In genomic region chr1:69242289-69242909, GRCm38 (mm10) we compare ENCODE assay signal across 8 mouse cellular contexts.
DNase-seq lines count a peak whose midpoint lies in the region; ATAC-seq lines count a peak whose summit lies in the region.

No protein-coding gene starts in this region.

- no peaks in the 10 kb centered on the region for H3K36me3 ChIP-seq in heart, embryonic 14.5 days (ENCODE audit: control insufficient read depth, insufficient read depth, low read length)
- H3K36me3 ChIP-seq in embryonic facial prominence, embryonic 10.5 days (replicated peaks): no peaks in the 10 kb centered on the region
- H3K36me3 ChIP-seq in hindbrain, embryonic 14.5 days (replicated peaks; ENCODE audit: control insufficient read depth, insufficient read depth): no peaks in the 10 kb centered on the region
- H3K36me3 ChIP-seq in midbrain, embryonic 13.5 days: no peaks in the 10 kb centered on the region

- 71% methylated on average over 3 of the region's 3 CpGs for WGBS in heart, embryonic 14.5 days
- 80% methylated on average over 3 of the region's 3 CpGs for WGBS in embryonic facial prominence, embryonic 10.5 days
- WGBS in hindbrain, embryonic 14.5 days: 78% methylated on average over 3 of the region's 3 CpGs
- WGBS in midbrain, embryonic 13.5 days: 77% methylated on average over 3 of the region's 3 CpGs

- no peak for ATAC-seq in heart, embryonic 14.5 days (ENCODE audit: insufficient number of reproducible peaks, insufficient read depth, low FRiP score, low read depth)
- ATAC-seq in hindbrain, embryonic 14.5 days (ENCODE audit: low FRiP score): no peak
- peak; percentile 79 for ATAC-seq in midbrain, embryonic 13.5 days

- DNase-seq in heart, postnatal 4 days: no peak
- DNase-seq in embryonic facial prominence, embryonic 10.5 days (ENCODE audit: low spot score): no peak
- DNase-seq in hindbrain, embryonic 14.5 days (ENCODE audit: low spot score): no peak
- no peak for DNase-seq in frontal cortex, postnatal 25 days (ENCODE audit: low spot score in 2 of 2)
- no peak for DNase-seq in spleen, adult 18-20 months
- DNase-seq in urinary bladder, postnatal 25 days (ENCODE audit: low spot score): no peak

- H3K4me1 ChIP-seq in heart, embryonic 14.5 days (ENCODE audit: control insufficient read depth in 2 of 2, insufficient read depth in 2 of 2, low read length in 2 of 2): peaks cover 0 to 3% of the 10 kb centered on the region in 2 experiments; a peak in 1 of 4 replicates
- 0 out of 2 replicates have a peak, but pooled peaks cover 4% of the 10 kb centered on the region for H3K4me1 ChIP-seq in embryonic facial prominence, embryonic 10.5 days
- 0 out of 2 replicates have a peak, but pooled peaks cover 4% of the 10 kb centered on the region for H3K4me1 ChIP-seq in hindbrain, embryonic 14.5 days (replicated peaks; ENCODE audit: control insufficient read depth, insufficient read depth, low read length)
- H3K4me1 ChIP-seq in midbrain, embryonic 13.5 days (replicated peaks): 0 out of 2 replicates have a peak, but pooled peaks cover 5% of the 10 kb centered on the region

- H3K9me3 ChIP-seq in heart, embryonic 14.5 days (ENCODE audit: control insufficient read depth, low read length): no peaks in the 10 kb centered on the region
- no peaks in the 10 kb centered on the region for H3K9me3 ChIP-seq in embryonic facial prominence, embryonic 10.5 days
- no peaks in the 10 kb centered on the region for H3K9me3 ChIP-seq in hindbrain, embryonic 14.5 days (ENCODE audit: control insufficient read depth, low read length)
- H3K9me3 ChIP-seq in midbrain, embryonic 13.5 days: no peaks in the 10 kb centered on the region

- peak overlapping the region; percentile 27 to 44; a peak in 2 of 4 replicates for H3K4me3 ChIP-seq in heart, embryonic 14.5 days (ENCODE audit: control insufficient read depth in 1 of 2, insufficient read depth in 1 of 2, low read depth in 1 of 2, low read length in 2 of 2)
- no peak overlapping the region for H3K4me3 ChIP-seq in embryonic facial prominence, embryonic 10.5 days
- peak overlapping the region; percentile 32 for H3K4me3 ChIP-seq in hindbrain, embryonic 14.5 days (replicated peaks; ENCODE audit: low read length)
- peak overlapping the region; percentile 41 for H3K4me3 ChIP-seq in midbrain, embryonic 13.5 days (replicated peaks)

- H3K9ac ChIP-seq in heart, embryonic 14.5 days (ENCODE audit: low read length): peak overlapping the region; percentile 28; the same call in 1 of the 2 replicates
- H3K9ac ChIP-seq in hindbrain, embryonic 14.5 days: peak overlapping the region; percentile 54
- H3K9ac ChIP-seq in midbrain, embryonic 13.5 days (replicated peaks): peak overlapping the region; percentile 61

- no peaks in the 10 kb centered on the region for H3K27me3 ChIP-seq in heart, embryonic 14.5 days (ENCODE audit: control insufficient read depth, insufficient read depth, low read length)
- no peaks in the 10 kb centered on the region for H3K27me3 ChIP-seq in embryonic facial prominence, embryonic 10.5 days (replicated peaks; ENCODE audit: low read depth, poor library complexity, severe bottlenecking)
- no peaks in the 10 kb centered on the region for H3K27me3 ChIP-seq in hindbrain, embryonic 14.5 days (ENCODE audit: control insufficient read depth, insufficient read depth, low read length)
- H3K27me3 ChIP-seq in midbrain, embryonic 13.5 days: no peaks in the 10 kb centered on the region

- no peak overlapping the region for H3K27ac ChIP-seq in heart, embryonic 14.5 days (replicated peaks in 1 of 2; ENCODE audit: control insufficient read depth in 1 of 2, insufficient read depth in 1 of 2, low read depth in 2 of 2, low read length in 2 of 2)
- peak overlapping the region; percentile 74 for H3K27ac ChIP-seq in embryonic facial prominence, embryonic 10.5 days (replicated peaks)
- no peak overlapping the region for H3K27ac ChIP-seq in hindbrain, embryonic 14.5 days
- no peak overlapping the region for H3K27ac ChIP-seq in midbrain, embryonic 13.5 days

- H3K4me2 ChIP-seq in heart, embryonic 14.5 days (ENCODE audit: low read length): peak overlapping the region; percentile 65
- peak overlapping the region; percentile 59 for H3K4me2 ChIP-seq in hindbrain, embryonic 14.5 days (replicated peaks)
- peak overlapping the region; percentile 63 for H3K4me2 ChIP-seq in midbrain, embryonic 13.5 days (replicated peaks)
